Mouse (Mus musculus) lung, postnatal 0 days (tissue): ENCODE measurements around the gene Lrch2.

Source experiments
- CTCF ChIP-seq: IDR thresholded peaks from 2 replicates; pipeline ENCODE4 v1.5.1; 2016; ENCODE audit warnings: antibody characterized with exemption, mild to moderate bottlenecking
- EP300 ChIP-seq: IDR thresholded peaks from 2 replicates; pipeline ENCODE4 v1.6.1; 2016; ENCODE audit warnings: antibody characterized with exemption, mild to moderate bottlenecking, control low read depth

GRCm38 (mm10) chrX:147531675-147532074, 22.2 kb downstream of the Lrch2 start:
- no peak for TF ChIP-seq CTCF
- TF ChIP-seq EP300 = no peak
